Mouse (Mus musculus): ENCODE data around the gene Gm28036.
"Not testable (repeated sequence)": the region's sequence is repeated elsewhere in the genome, so short reads cannot be mapped to it uniquely, and the experiment has no call there.

Gm28036 gene

GRCm38 (mm10) chr2:156126992-156127391 lies at the start of gene Gm28036:
Gene Gm28036 (minus strand): TSS chr2:156127092.
- DNase-seq (ENCODE audit: low spot score in 2 of 2) = no peak

DNA sequence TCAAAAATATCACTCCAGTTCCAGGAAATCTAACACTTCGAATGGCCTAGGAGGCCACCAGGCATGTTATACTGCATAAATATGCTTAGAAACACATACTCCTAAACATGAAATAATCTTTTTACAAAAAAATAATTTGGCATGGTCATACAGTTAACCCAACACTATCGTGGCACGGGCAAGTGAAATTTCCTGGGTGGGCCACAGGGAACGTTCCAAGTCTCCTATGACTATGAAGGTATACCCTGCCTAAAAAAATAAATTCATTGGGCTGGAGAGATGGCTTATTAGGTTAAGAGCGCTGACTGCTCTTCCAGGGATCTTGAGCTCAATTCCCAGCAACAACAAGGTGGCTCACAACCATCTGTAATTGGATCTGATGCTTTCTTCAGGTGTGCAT lies 39.7 kb upstream of the Gm28036 start:
- no peak for DNase-seq (ENCODE audit: low spot score in 2 of 2)

DNA sequence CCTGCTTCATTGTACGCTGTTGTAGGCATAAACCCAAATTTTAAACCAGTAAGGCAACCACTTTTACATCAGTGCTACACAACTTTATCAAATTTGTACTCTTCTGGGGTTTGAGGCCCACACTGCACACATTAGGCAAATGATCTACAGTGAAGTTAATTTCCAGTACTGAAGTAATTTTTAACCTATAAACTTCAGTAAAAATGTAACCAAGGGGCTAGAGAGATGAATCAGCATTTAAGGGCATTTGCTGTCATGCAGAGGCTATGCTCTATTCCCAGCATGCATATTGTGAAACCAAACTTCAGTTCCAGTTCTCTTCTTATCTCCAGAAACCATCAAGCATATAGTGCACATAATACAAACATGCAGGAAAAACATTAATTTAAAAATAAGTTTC lies 38.6 kb upstream of the Gm28036 start:
- no peak for DNase-seq (ENCODE audit: low spot score in 2 of 2)

GRCm38 (mm10) chr2:156151538-156151937 lies 24.6 kb upstream of the Gm28036 start:
- no peak for DNase-seq (ENCODE audit: low spot score in 2 of 2)

- no peak for DNase-seq (ENCODE audit: low spot score in 2 of 2)
Measured at GRCm38 (mm10) chr2:156147316-156147915, 20.5 kb upstream of the Gm28036 start.

GRCm38 (mm10) chr2:156146272-156146989 lies 19.5 kb upstream of the Gm28036 start:
- DNase-seq (ENCODE audit: low spot score in 2 of 2) = no peak

DNA sequence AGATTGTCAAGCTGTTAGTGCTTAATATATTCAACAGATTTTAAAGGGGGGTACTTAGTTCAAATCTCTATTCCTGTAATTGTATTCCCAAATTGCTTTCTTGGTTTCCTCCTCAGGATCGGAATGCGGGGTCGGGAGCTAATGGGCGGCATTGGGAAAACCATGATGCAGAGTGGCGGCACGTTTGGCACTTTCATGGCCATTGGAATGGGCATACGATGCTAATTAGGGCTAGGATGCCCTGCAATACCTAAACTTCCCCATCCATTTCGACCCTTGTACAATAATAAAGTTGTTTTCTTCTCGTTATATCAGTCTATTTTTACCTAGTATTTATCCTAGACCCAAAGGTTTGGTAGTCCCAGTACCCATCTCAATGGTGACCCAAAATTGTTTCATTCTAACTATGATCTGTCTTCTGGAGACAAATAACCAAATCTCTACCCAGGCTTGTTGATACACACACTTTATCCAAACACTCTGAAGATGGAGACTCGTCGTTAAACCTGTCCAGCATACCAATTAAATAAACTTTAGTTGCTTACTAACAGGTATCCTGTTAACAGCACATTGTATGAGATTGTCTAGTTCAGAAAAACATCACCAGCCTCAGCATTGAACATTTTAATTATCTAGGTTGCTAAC lies 18.7 kb upstream of the Gm28036 start:
- DNase-seq (ENCODE audit: low spot score in 2 of 2) = no peak

- peak; percentile 85 to 89 for DNase-seq (ENCODE audit: low spot score in 2 of 2)
Measured at GRCm38 (mm10) chr2:156143953-156144724, 17.2 kb upstream of the Gm28036 start, which contains the start of the genes Romo1 and Nfs1. Gene Romo1 (plus strand): TSS chr2:156144039. Gene Nfs1 (minus strand): TSS chr2:156144186.

- DNase-seq (ENCODE audit: low spot score in 2 of 2) = peak in 1 of 2 experiments; percentile 6
Measured at GRCm38 (mm10) chr2:156143367-156143766, 16.5 kb upstream of the Gm28036 start.

DNA sequence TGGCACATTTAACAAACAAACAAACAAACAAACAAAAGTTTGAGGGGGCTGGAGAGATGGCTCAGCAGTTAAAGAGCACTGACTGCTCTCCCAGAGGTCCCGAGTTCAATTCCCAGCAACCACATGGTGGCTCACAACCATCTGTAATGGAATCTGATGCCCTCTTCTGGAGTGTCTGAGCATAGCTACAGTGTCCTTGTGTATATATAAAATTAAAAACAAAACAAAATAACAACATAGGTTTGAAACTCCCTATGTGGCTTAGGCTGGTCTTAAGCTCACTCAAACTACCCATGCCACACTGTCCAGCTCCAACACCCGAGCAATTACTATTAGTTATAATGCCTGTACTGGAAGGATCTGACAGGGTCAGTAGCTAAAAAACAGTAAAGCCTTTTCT lies 15.9 kb upstream of the Gm28036 start:
- no peak for DNase-seq (ENCODE audit: low spot score in 2 of 2)

DNA sequence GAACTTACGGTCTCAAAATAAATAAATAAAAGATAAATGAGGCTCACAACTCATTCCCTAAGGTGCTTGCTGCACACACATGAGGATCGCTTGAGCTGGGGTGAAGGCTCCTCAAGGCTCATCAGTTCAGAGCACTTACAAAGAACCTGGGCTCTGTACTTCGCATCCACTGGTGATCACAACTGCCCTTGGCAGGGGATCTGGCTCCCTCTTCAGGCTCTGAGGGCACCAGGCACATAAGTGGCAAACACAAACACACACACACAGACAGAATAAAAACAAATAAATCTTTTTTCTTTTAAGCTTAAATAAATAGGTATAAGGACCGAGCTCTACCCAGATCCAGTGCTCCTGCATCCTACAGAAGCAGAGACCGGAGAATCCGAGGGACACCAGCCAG lies 8.8 kb upstream of the Gm28036 start:
- DNase-seq (ENCODE audit: low spot score in 2 of 2) = no peak

GRCm38 (mm10) chr2:156134161-156134560 lies 7.3 kb upstream of the Gm28036 start:
- no peak for DNase-seq (ENCODE audit: low spot score in 2 of 2)

DNA sequence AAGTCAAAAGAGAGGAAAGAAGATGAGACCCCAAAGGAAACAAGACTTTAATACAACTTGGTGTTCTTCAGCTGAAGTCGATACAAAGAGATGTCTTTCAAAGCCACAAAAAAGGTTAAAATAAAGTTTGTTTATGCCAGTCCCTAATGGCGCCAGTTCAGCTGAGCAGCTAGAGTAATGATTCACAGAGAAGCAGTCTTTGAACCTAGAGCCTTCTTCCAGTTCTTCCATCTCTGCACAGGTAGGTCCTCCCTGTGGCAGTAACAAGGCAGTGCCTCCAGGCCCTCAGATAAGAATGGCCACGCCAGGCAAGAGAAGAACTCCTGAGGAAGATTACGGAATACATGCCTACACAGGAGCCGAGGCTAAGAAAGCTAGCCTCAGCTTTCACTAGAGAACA lies 3.2 kb downstream of the Gm28036 start:
- no peak for DNase-seq (ENCODE audit: low spot score in 2 of 2)

GRCm38 (mm10) chr2:156119566-156119965 lies 7.3 kb downstream of the Gm28036 start:
- no peak for DNase-seq (ENCODE audit: low spot score in 2 of 2)

- not testable (repeated sequence) for DNase-seq (ENCODE audit: low spot score in 2 of 2)
Measured at GRCm38 (mm10) chr2:156112080-156112423, 14.8 kb downstream of the Gm28036 start.

- peak; percentile 89 to 91 for DNase-seq (ENCODE audit: low spot score in 2 of 2)
Measured at GRCm38 (mm10) chr2:156111358-156112079, 15.4 kb downstream of the Gm28036 start, which contains the start of the genes Cpne1 and Rbm12. Gene Cpne1 (minus strand): TSS chr2:156111965. Gene Rbm12 (minus strand): TSS chr2:156111978.

- no peak for DNase-seq (ENCODE audit: low spot score in 2 of 2)
Measured at GRCm38 (mm10) chr2:156110627-156111357, 16.1 kb downstream of the Gm28036 start.

DNA sequence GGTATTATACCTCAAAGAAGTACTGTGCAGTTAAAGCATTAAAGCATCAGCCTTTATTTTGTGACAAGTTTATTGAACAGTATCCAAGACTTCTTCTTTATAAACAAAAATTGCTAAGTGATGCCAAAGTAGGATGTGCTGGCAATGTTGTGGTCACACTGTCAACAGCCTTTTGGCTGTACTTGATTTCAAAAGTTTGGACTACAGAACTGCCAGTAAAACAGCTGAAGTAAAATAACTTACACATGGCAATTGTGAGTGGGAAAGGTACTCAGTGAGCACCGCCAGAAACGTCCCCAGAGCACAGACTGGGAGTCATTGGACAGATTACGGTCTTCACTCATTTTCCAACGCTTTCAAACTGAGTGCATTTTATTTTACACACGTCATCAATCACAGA lies 35.0 kb downstream of the Gm28036 start:
- no peak for DNase-seq (ENCODE audit: low spot score in 2 of 2)

DNA sequence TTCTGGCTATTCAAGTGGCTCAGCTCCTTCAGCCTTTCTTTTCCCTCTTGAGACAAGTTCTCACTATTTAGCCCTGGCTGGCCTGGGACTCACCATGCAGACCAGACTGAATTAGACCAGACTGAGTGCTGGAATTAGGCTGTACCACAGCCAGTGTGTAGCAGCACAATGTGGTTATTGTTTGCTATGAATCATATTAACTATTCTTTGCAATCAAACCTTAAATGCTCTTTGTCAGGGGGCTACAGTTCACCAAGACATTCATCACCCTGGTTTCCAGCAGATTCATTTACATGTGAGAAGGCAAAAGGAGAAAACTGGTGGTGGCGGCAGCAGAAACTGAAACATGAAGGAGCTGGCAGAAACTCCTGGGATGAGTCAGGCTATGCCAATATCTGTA lies 37.1 kb downstream of the Gm28036 start:
- DNase-seq (ENCODE audit: low spot score in 2 of 2) = no peak

GRCm38 (mm10) chr2:156087391-156088110 lies 39.3 kb downstream of the Gm28036 start:
- DNase-seq (ENCODE audit: low spot score in 2 of 2) = no peak

Measured in urinary bladder, postnatal 36 days (tissue).